Mouse (Mus musculus) bone marrow macrophage, adult 2 months (primary cell): ENCODE measurements around the gene Cdc42se2. TPM values are rescaled to one million over a fixed set of nuclear protein-coding genes. Genes with fewer than 3 reads are reported as not detected.

ENCODE experiments used
- H3K27ac ChIP-seq: 2 replicates; pipeline ENCODE4 v1.5.1; 2012; ENCODE audit warnings: low read depth, low read length; ENCODE audit not compliant: insufficient read depth
- H3K4me1 ChIP-seq: 2 replicates; pipeline ENCODE4 v1.6.1; 2012; ENCODE audit warnings: low read length; ENCODE audit not compliant: control insufficient read depth, insufficient read depth
- H3K4me3 ChIP-seq: 2 replicates; pipeline ENCODE4 v1.5.1; 2012; ENCODE audit warnings: mild to moderate bottlenecking, low read length, moderate library complexity; ENCODE audit not compliant: insufficient read depth
- CTCF ChIP-seq: IDR thresholded peaks from 2 replicates; pipeline ENCODE4 v1.5.1; 2012; ENCODE audit warnings: low read depth, mild to moderate bottlenecking, low read length, moderate library complexity
- POLR2A ChIP-seq: IDR thresholded peaks from 2 replicates; pipeline ENCODE4 v1.6.1; 2012; ENCODE audit warnings: mild to moderate bottlenecking, low read depth, low read length, borderline replicate concordance
- polyA plus RNA-seq: library from polyadenylated mRNA; stranded (reverse); fragments of >200 nt; gene quantifications from 2 replicates; pipeline ENCODE4 v1.2.4, GENCODE M21; 2012; ENCODE audit not compliant: missing spikeins, insufficient read depth, insufficient read length

Cdc42se2 gene
- polyA plus RNA-seq, 1 experiment = 128 TPM

DNA sequence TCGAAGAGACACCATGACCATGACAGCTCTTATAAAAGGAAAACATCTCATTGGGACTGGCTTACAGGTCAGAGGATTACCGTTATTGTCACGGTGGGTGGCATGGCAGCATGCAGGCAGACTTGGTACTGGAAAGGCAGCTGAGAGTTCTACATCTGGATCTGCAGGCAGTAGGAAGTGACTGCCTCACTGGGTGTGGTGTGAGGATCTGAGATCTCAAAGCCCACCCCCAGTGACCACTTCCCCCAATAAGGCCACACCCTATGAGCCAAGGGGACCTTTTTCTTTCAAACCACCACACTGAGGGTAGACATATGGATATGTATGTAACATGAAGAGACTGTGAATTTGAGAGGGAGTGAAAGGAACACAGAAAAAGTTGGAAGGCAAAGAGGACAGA, 7.2 kb upstream of the Cdc42se2 start:
- H3K27ac ChIP-seq = no peak overlapping the region
- H3K4me3 ChIP-seq = no peak overlapping the region
- TF ChIP-seq POLR2A (no peak), CTCF (no peak)
- peaks cover 11% of the 10 kb centered on the region for H3K4me1 ChIP-seq

DNA sequence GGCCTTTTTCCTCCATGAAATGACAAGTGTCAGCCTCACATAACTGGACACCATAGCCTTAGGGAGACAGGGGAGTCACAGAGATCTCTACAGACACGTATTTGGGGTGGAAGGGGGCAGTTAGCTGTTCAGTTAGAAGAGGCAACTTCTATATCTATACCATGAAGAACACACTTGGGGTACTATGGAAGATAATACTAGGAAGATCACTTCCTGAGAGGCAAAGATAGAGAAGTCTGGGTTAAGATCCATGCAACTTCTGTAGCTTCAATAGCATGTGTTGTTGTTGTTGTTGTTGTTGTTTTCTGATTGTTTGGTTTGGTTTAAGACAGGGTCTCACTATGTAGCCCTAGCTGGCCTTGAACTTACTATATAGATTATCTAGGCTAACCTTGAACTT, 5.7 kb upstream of the Cdc42se2 start:
- H3K4me1 ChIP-seq = peaks cover 12% of the 10 kb centered on the region
- TF ChIP-seq POLR2A = no peak
- no peak for TF ChIP-seq CTCF
- no peak overlapping the region for H3K4me3 ChIP-seq
- no peak overlapping the region for H3K27ac ChIP-seq

DNA sequence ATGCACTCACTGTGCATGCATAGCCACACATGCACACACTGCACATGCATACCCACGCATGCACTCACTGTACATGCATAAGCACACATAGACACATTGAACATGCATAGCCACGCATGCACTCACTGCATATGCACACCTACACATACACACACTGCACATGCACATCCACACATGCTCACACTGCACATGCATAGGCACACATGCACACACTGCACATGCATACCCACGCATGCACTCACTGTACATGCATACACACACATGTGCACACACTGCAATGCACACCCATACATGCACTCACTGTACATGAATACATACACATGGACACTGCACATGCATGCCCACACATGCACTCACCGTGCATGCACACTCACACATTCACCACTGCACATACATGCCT, 4.0 kb upstream of the Cdc42se2 start:
- Histone ChIP-seq H3K4me1 (peaks cover 10% of the 10 kb centered on the region), H3K27ac (no peak overlapping the region), H3K4me3 (no peak overlapping the region)
- TF ChIP-seq POLR2A (no peak), CTCF (no peak)

DNA sequence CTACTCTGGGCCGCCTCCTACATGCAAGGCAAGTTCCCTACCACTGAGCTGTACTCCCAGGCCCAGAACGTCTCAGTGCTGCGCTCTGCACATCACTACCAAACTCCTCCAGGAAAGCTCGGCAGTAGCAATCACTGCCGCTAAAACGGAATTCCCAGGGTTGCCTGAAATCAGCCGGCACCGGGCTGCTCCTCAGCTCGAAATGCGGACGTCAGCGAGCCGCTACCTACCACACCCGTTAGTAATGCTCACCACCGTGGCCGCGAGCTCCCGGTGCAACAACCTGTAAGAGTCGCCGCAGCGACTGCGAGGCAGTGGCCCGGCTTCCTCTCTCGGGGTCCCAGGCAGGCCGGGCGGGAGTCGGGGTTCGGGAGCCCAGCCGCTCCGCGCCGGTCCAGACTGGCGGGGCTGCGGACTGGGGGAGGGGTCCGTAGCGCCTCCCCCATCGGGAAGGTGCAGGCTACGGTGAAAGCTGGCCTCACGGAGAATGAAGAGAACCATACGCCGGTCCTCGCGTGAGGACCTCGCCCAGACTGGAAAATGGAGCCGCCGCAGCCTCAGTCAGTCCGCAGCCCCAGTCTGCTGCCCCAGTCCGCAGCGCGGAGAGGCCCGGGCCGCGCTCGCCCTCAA, 502 bp downstream of the Cdc42se2 start:
- TF ChIP-seq CTCF (0 out of 2 replicates have a peak, but pooled peaks have one; percentile 18), POLR2A (no peak)
- peaks cover 9% of the 10 kb centered on the region for H3K4me1 ChIP-seq
- peak overlapping the region; percentile 69 for H3K27ac ChIP-seq
- peak overlapping the region; percentile 78 for H3K4me3 ChIP-seq

DNA sequence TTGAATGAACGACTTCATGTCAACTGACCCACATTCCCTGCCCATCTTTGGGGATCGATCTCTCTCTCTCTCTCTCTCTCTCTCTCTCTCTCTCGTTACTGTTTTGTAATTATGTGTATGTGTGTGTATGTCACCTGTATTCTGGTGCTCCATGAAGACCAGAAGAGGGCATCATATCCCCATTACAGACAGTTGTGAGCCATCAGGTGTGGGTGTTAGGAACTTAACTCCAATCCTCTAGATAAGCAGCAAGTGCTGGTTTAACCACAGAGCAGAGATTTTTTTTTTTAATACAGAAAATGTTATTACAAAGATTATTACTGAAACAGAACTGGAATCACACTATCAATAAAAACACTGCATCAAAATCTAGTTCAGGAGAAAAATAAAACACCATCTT, 1.9 kb downstream of the Cdc42se2 start:
- Histone ChIP-seq H3K4me1 (peaks cover 9% of the 10 kb centered on the region), H3K4me3 (no peak overlapping the region), H3K27ac (no peak overlapping the region)
- TF ChIP-seq POLR2A = no peak
- no peak for TF ChIP-seq CTCF

DNA sequence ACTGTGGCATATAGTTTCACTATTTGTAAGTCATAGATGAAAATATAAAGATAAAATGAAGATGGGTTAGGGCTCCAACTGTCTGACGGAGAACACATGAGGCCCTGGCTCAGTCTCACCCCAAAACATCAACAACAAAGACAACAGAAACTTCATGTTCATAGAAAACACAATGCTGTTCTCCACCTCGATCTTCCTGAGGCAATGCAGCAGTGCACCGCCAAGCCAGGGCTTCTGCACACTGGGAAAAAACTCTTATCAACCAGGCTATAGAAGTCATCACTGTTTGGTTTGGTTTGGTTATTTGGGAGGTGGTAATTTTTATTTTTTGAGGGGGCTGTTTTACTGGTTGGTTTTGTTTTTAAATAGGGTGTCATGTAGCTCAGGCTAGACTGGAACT, 3.0 kb downstream of the Cdc42se2 start:
- H3K4me1 ChIP-seq = peaks cover 13% of the 10 kb centered on the region
- no peak for TF ChIP-seq CTCF
- TF ChIP-seq POLR2A = no peak
- H3K27ac ChIP-seq = no peak overlapping the region
- H3K4me3 ChIP-seq = no peak overlapping the region

DNA sequence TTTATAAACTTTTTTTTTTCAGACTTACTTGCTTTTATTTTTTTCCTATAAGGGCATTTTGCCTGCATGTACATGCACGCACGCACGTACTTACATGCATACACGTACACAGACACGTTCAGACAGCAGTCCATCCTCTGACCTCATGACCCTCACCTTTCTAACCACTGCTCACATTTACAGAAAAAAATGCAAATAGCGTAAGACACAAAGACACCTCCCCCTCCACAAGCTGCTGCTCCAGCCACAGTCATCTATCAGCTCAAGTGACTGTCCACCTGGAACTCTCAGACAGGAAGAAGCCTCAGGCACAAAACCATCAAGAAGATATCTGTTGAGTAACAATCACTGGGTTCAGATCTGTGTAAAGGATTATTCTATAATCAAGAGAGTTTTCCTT, 5.2 kb downstream of the Cdc42se2 start:
- TF ChIP-seq POLR2A (no peak), CTCF (no peak)
- H3K4me3 ChIP-seq = no peak overlapping the region
- H3K27ac ChIP-seq = no peak overlapping the region

DNA sequence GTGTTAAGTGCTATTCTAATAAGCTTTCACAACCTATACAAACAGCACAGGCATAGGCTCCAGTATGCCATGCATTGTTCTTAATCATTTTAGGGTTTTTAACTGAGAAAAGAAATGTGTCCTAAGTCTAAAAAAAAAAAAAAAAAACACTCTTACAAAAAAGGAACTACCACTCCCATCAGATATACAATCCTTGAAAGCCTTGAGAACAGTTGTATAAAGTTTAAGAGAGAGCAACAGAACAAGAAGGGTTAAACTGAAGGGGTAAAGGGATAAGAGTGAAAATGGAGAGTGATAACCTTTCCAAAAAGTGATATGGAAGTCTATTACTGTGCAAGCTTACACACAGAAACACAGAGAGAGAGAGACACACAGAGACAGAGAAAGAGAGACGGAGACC, 7.5 kb downstream of the Cdc42se2 start:
- Histone ChIP-seq H3K4me1 (peaks cover 40% of the 10 kb centered on the region), H3K4me3 (no peak overlapping the region), H3K27ac (no peak overlapping the region)
- no peak for TF ChIP-seq CTCF

More for the DNA sequence above, 5.2 kb downstream of the Cdc42se2 start:
- peaks cover 23% of the 10 kb centered on the region for H3K4me1 ChIP-seq

DNA sequence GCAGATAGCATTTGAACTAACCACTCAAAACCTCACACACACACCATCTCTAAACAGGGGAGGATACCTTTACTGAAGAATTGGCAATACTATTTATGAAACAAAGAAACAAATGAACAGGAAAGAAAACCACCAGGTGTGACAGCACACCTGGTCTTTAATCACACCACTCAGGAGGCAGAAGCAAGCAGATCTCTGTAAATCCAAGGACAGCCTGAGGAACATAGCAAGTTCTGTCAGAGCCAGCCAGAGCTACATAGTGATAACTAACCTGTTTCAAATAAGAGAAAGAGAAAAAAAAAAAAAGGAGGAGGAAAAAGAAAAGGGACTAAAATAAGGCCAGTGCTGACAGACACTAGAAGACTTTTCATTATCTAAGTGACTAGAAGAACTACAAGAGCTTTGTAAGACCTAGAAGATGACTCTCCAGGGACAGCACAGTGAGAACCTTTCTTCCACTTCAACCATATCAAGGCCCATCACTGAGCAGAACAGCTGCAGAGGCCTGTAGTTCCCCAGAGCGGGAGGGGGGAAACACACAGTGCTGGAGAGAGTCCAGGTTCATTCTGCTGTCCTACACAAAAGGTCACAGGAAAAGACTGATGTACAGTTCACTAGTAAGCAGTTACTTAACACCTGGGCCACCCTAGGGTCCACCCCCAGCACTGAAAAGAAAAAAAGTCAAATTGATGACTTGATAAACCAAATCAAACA, 9.2 kb downstream of the Cdc42se2 start:
- Histone ChIP-seq H3K27ac (no peak overlapping the region), H3K4me3 (no peak overlapping the region), H3K4me1 (peaks cover 47% of the 10 kb centered on the region)
- TF ChIP-seq CTCF (no peak), POLR2A (no peak)

DNA sequence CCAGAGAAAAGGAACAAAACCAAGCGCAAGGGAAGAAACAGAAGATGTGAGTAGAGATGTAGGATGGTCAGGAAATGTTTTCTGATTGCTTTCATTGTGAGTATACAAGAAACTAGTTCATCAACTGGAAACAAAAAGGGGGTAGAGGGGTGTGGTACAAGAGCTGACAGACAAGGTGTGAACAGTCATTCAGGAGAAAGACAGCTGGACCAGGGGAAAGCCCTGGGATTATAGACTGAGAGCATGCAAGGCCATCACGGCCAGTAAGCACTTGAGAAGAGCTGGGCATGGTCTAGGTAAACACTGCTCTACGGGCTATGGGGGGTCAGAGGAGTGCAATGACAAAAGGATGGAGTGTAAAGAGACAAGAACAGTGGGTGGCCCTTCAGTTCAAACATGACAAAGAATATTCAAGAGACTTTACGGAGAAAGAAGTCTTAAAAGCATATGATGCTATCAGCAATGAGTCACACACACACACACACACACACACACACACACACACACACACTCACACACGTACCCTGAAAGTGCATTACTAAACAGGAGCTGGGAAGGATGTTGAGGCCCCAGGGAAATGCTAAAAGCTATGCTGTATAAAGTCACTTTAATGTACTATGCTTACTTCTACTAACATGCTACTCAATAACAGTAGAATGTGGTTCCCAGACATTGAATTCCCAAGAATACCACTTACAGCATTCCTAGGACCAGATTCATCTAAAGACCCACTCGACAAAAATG, 9.9 kb downstream of the Cdc42se2 start:
- H3K4me3 ChIP-seq = no peak overlapping the region
- peaks cover 48% of the 10 kb centered on the region for H3K4me1 ChIP-seq
- peak overlapping the region; percentile 76; the same call in 1 of the 2 replicates for H3K27ac ChIP-seq
- 0 out of 2 replicates have a peak, but pooled peaks have one; percentile 20 for TF ChIP-seq POLR2A
- no peak for TF ChIP-seq CTCF
